Mouse (Mus musculus) kidney, postnatal 10 days (tissue): ENCODE results near the gene Doxl2.
A peak's percentile ranks its signal among the peaks of the same experiment; 100 is the strongest.

Source experiments
- DNase-seq: peaks from one replicate; pipeline ENCODE4 v3.0.0; 2021; ENCODE audit warnings: mixed read lengths

Doxl2 gene

DNA sequence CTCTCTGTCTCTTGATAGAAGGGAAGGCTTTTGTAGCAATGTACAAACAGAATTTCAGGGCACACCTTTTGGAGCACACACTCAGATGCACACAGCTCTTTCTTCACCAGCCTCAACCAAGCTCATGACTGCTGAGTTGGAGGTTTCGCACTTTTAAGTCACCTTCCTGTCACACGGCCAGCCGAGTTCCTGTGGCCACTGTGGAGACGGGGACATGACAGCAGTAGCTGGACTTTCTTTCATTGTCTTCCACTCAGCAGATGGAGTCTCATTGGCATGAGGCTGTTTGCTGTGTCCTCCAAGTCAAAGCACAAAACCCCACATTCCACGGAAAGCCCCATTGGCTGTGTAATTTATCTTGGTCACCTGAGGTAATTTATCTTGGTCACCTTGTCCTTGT, 36.4 kb downstream of the Doxl2 start:
- no peak for DNase-seq

DNA sequence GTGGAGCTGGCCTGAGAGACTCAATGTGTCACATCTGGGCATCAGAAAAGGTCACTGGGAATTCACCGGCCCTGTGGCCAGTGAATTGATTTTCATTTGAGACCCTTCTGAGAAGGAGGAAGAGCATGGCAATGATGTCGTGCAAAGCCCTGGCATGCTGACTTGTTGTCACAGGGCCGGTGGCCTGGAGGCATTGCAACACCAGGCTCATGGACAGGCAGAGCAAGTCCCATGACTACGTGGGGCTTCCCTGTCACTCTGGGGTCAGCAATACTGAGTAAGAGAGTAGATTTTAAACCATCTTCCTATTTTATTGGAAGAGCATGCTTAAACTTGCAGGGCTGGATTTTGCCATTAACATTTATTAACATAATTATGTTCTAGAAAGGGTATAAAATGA, 38.3 kb downstream of the Doxl2 start:
- DNase-seq, result no peak

DNA sequence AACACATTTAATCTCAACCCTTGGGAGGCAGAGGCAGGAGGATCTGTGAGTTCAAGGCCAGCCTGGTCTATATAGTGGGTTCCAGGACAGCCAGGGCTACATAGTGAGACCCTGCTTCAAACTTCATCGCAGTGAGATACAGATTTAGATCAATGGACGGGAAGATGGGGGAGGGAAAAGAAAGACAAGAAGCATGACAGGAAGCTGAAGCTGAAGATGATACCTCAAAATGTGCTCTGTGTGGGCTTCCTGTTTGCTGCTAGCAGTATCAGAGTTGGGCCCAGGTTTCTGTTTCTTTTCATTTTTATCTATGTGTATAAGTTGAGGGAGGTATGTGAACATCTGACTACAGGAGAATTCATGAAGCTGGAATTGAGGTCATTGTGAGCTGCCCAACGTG, 38.7 kb downstream of the Doxl2 start:
- no peak for DNase-seq

DNA sequence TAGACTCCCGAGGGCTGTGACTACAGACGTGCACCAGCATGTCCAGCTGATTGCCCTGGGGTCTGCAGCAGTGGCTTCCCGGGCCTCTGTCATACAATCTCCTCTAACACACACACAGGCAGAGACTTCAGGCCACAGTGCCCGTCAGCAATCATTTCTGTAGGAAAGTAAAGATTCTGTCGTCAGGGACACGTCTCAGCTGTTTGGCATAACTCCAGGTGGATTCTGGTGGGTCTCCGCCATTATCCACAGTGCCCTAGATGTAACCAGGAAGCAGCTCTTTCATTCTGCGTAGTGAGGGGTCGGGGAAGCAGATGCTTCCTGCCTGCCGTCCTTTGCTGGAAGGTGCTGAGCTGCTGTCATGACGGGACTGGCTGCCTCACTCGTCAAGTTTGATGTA, 42.4 kb downstream of the Doxl2 start:
- DNase-seq, result peak; percentile 15

DNA sequence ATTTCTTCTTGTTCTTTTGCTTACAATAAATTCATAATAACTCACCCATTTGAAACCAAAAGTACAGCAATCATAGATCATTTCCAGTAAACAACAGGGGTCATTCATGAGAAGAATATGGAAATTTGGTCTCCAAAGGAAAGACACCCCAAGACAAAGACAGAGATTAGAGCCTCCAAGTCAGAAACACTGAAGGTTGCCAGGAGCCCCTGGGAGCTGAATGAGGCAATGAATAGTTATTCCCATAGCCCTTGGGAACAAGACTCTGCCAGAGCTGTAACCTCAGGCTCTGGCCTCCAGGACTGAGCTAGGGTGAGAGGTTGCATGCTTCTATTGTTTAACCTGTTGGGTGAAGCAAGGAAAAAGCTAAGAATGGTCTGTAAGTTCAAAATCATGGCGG, 44.6 kb downstream of the Doxl2 start:
- DNase-seq, result no peak

DNA sequence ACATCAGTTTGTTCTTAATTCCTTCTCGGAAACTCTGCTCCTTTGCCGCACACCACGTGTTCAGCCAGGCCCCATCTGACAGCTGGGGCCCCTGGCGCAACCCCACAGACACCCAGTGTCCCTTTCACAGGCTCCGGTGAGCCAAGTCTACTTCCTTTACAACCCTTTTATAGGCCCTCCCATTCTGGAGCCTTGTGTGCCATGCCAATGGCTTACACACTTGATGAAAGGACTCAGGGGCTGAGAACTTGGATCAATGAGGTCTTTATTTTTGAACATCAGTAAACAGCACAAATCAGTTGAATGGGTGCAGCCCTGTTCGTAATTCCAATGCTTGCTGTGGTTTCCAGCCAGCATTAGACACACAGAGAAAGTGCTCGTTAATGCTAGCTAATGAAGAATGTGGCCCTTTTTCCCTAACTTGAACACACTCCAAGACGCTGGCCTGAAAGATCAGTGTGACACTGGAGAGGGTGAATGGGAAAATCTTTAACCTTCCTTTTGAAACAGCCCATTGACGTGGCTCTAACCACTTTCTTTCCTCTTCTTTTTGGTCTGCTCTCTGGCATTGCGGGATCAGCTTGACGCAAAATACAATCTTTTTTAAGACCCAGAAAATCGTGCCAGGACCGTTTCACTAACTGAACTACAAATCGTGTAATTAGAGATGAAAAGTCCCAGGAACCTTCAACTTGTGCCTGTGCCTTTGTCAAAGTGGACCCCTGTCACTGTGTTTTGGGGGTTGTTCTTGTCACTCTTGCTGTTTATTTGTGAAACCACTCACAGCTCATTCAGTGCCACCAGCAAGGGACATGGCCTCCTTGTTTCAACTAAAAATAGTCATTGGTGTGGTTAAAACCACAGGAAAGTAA, 46.6 kb downstream of the Doxl2 start:
- no peak for DNase-seq

DNA sequence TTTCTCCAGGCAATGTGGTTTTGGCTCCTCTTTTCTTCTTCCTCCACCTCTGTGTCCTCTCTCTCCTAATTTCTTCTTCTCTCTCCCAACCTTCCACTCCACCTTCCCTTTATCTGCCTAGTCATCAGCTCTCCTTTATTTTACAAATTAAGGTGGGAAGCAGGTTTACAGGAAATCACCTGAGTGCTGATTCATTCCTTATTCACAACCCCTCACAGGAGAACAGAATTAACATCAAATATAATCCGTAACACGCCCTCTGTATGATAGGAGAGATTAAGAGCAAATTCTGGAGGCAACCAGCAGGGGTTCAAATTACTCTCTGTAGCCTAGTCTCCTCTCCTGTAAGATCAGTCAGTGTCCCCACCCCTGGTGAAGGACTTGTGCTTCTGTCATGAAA, 47.6 kb downstream of the Doxl2 start:
- no peak for DNase-seq

DNA sequence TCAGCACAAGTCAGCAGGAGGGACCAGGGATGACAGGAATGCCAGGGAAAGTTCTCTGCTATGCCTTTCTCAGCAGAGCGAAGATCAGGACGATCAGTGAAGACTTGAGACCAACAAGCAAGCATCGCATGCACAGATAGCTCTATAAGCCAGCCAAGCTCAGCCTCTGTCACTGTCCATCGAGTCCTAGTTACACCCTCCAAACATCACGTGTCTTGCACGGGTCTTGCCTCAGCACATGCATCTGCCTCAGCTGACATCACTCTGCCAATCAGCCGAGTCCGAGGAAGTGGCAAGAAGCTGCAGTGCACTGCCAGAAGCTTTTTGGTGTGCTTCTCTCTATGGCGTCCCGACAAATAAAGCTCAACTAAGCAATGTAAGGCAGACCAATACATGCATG, 48.6 kb downstream of the Doxl2 start:
- DNase-seq, result no peak

DNA sequence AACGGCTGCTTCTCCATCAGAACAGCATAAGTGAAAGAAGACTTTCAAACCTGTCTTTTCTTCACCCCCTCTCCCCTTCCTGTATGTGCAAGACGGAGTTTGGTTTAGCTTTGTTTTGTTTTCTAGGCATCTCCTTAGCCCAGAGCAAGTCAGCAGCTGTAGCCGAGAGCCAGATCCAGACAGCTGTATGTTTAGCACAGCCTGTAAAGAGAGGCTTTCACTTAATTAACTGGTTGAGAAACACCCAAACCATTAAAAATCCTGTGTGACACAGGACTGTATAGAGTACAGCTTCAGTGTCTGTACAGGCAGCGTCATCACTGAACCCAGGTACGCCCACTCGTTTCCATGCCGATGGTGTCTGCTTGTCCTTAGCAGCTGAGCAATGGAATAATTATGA, 50.5 kb downstream of the Doxl2 start:
- no peak for DNase-seq

DNA sequence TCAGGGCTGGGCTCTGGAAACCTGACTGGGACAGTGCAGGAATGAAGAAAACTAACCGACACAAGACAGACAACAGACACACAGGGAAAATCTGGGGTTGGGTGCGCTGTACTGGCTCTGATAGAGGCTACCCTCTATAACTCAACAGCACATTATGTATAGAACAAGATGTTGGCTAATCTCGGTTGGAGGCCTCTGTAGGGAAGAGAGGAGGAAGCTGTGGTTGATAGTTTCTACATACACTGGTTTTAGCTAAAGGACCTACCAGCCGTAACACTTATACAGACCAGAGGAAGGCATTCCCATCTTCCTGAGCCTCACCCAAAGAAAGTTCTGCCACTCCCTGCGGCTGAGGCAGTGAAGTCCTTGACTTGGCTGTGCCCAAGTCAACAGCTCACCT, 51.7 kb downstream of the Doxl2 start:
- DNase-seq, result no peak

DNA sequence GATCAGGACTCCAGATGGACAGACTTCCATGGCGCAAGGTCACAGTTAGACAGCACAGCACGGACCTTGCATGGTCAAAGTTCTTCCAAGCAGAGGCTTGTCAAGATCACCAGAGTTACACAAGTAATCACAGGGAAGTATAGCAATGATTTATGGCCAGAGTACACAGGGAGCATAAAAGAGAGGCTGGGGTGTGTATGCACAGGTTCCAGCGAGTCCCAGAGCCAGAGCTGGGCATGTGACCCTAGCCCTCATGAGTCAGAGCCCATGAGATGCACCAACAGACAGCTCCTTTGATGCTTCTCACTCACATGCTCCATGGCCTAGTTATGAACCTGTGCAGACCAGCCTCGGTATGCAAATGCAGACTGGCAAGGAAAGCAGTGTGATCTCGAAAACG, 53.3 kb downstream of the Doxl2 start:
- DNase-seq, result no peak
